In the genomic region with DNA sequence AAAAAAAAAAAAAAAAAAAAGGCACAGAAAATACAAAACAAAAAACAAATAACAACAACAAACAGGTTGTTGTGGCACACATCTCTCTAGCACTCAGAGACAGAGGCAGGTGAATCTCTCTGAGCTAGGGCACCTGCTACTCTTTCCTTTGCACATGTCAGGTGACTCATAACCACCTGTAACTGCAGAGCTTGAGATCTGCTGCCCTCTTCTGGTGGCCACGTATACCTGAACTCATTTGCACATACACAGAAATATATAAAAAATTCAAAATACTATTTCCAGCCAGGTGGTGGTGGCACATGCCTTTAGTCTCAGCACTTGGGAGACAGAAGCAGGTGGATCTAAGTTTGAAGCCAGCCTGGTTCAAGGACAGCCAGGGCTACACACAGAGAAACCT, we compare ENCODE assay signal across 13 mouse cellular contexts. TPM values are rescaled to one million over a fixed set of nuclear protein-coding genes. Genes with fewer than 3 reads are reported as not detected.
DNase-seq lines count a peak whose midpoint lies in the region; ATAC-seq and TF ChIP-seq lines count a peak whose summit lies in the region.
"Had no signal": no experiment of that assay in that cellular context is flagged by ENCODE, and none has a peak within 500 bp of the region (broad histone marks: within the 10 kb centered on the region; RNA-seq: fewer than 3 reads in every experiment).

No protein-coding gene starts in this region.

- H3K9ac ChIP-seq in liver, postnatal 0 days (replicated peaks): no peak overlapping the region
- H3K9ac ChIP-seq in liver, embryonic 12.5 days: no peak overlapping the region
- H3K9ac ChIP-seq in ES-Bruce4 (ENCODE audit: low read depth, poor library complexity, severe bottlenecking): no peak overlapping the region

- 97% methylated on average over 1 of the region's 1 CpGs for WGBS in liver, postnatal 0 days (ENCODE audit: insufficient replicate concordance)
- 71% methylated on average over 1 of the region's 1 CpGs for WGBS in liver, embryonic 12.5 days (ENCODE audit: insufficient replicate concordance)
- 93% methylated on average over 1 of the region's 1 CpGs for WGBS in embryonic facial prominence, embryonic 10.5 days

- no peak for TF ChIP-seq EP300 in liver, postnatal 0 days (IDR thresholded peaks at IDR 0.05; ENCODE audit: low read depth)
- TF ChIP-seq EP300 in ES-Bruce4 (IDR thresholded peaks at IDR 0.05; ENCODE audit: insufficient read depth, low read depth, low read length): no peak

- H3K4me2 ChIP-seq in liver, postnatal 0 days (ENCODE audit: low read depth, low read length): no peak overlapping the region
- H3K4me2 ChIP-seq in liver, embryonic 12.5 days: no peak overlapping the region

- peak; percentile 16 for DNase-seq in embryo, embryonic 11.5 days (ENCODE audit: low read depth, low spot score)
- no peak for DNase-seq in embryo, embryonic 10 days (ENCODE audit: low spot score)
- no peak for DNase-seq in liver, postnatal 0 days
- peak; percentile 37 for DNase-seq in brain, embryonic 14.5 days (ENCODE audit: low read depth)
- no peak for DNase-seq in embryonic facial prominence, embryonic 10.5 days (ENCODE audit: low spot score)
- DNase-seq: adrenal gland, postnatal 25 days; heart, postnatal 4 days; kidney, postnatal 25 days; lung, postnatal 4 days; retina, postnatal 1 day had no signal

- H3K36me3 ChIP-seq in liver, postnatal 0 days (replicated peaks; ENCODE audit: insufficient read depth, low read length): no peaks in the 10 kb centered on the region
- no peaks in the 10 kb centered on the region for H3K36me3 ChIP-seq in liver, embryonic 12.5 days
- H3K36me3 ChIP-seq in ES-Bruce4 (ENCODE audit: control insufficient read depth, insufficient read depth, low read length, poor library complexity, severe bottlenecking): peaks cover 55% of the 10 kb centered on the region
- H3K36me3 ChIP-seq in embryonic facial prominence, embryonic 10.5 days (replicated peaks): peaks cover 31% of the 10 kb centered on the region

- TF ChIP-seq CTCF in liver, postnatal 0 days (IDR thresholded peaks at IDR 0.05; ENCODE audit: low read depth): peak; percentile 45
- peak; percentile 33 for TF ChIP-seq CTCF in ES-Bruce4 (IDR thresholded peaks at IDR 0.05; ENCODE audit: low read depth, low read length)
- peak; percentile 22; the same call in 1 of the 2 replicates for TF ChIP-seq CTCF in brain, embryonic 14.5 days (IDR thresholded peaks at IDR 0.05; ENCODE audit: borderline replicate concordance, extremely low read depth, insufficient read depth, insufficient read length)

- no peak for TF ChIP-seq POLR2A in ES-Bruce4 (IDR thresholded peaks at IDR 0.05; ENCODE audit: insufficient read depth, low read length)
- TF ChIP-seq POLR2A in brain, embryonic 14.5 days (IDR thresholded peaks at IDR 0.05; ENCODE audit: borderline replicate concordance, extremely low read depth, insufficient read depth, insufficient read length, poor library complexity, severe bottlenecking): no peak

- no peak overlapping the region for H3K27ac ChIP-seq in liver, postnatal 0 days (ENCODE audit: low read depth)
- H3K27ac ChIP-seq in liver, embryonic 12.5 days: no peak overlapping the region
- H3K27ac ChIP-seq in ES-Bruce4 (ENCODE audit: insufficient read depth, low read length): no peak overlapping the region
- H3K27ac ChIP-seq in embryonic facial prominence, embryonic 10.5 days (replicated peaks): no peak overlapping the region

- H3K9me3 ChIP-seq in liver, postnatal 0 days (ENCODE audit: low read length): 0 out of 2 replicates have a peak, but pooled peaks cover 3% of the 10 kb centered on the region
- H3K9me3 ChIP-seq in liver, embryonic 12.5 days (replicated peaks): no peaks in the 10 kb centered on the region; the same call in 1 of the 2 replicates
- no peaks in the 10 kb centered on the region for H3K9me3 ChIP-seq in ES-Bruce4 (replicated peaks; ENCODE audit: control insufficient read depth, insufficient read depth, low read length, poor library complexity, severe bottlenecking)
- peaks cover 4% of the 10 kb centered on the region for H3K9me3 ChIP-seq in embryonic facial prominence, embryonic 10.5 days

- H3K4me3 ChIP-seq in liver, postnatal 0 days (ENCODE audit: low read depth, low read length): no peak overlapping the region
- H3K4me3 ChIP-seq in liver, embryonic 12.5 days: no peak overlapping the region
- H3K4me3 ChIP-seq in ES-Bruce4 (ENCODE audit: low read depth, low read length): no peak overlapping the region
- H3K4me3 ChIP-seq in embryonic facial prominence, embryonic 10.5 days: no peak overlapping the region

- no peaks in the 10 kb centered on the region for H3K27me3 ChIP-seq in liver, postnatal 0 days (ENCODE audit: insufficient read depth, low read length)
- peaks cover 9% of the 10 kb centered on the region; the same call in 1 of the 2 replicates for H3K27me3 ChIP-seq in liver, embryonic 12.5 days (replicated peaks)
- no peaks in the 10 kb centered on the region for H3K27me3 ChIP-seq in ES-Bruce4 (ENCODE audit: control insufficient read depth, insufficient read depth, low read length, poor library complexity, severe bottlenecking)
- peaks cover 11% of the 10 kb centered on the region for H3K27me3 ChIP-seq in embryonic facial prominence, embryonic 10.5 days (replicated peaks; ENCODE audit: low read depth, poor library complexity, severe bottlenecking)

- peaks cover 8% of the 10 kb centered on the region; the same call in 1 of the 2 replicates for H3K4me1 ChIP-seq in liver, postnatal 0 days (ENCODE audit: insufficient read depth)
- peaks cover 20% of the 10 kb centered on the region for H3K4me1 ChIP-seq in liver, embryonic 12.5 days
- H3K4me1 ChIP-seq in ES-Bruce4 (ENCODE audit: control insufficient read depth, insufficient read depth, low read length): peaks cover 2% of the 10 kb centered on the region
- H3K4me1 ChIP-seq in embryonic facial prominence, embryonic 10.5 days: peaks cover 32% of the 10 kb centered on the region

- ATAC-seq in liver, postnatal 0 days: no peak
- ATAC-seq in liver, embryonic 12.5 days: no peak
- no peak for ATAC-seq in monocyte, adult 5-6 weeks (replicated peaks; ENCODE audit: insufficient number of reproducible peaks, low FRiP score, low TSS enrichment, poor library complexity, severe bottlenecking)

RNA-seq across cellular contexts. Expression of gene Tet1, which starts 46.4 kb away (rescaled TPM):
- polyA plus RNA-seq in liver, postnatal 0 days (2015; fragmentation: Nextera tagmentation; extraction: Ambion mirVana): 0.97 and 0.99 TPM in 2 replicates
- polyA plus RNA-seq in liver, embryonic 12.5 days (2016; fragmentation: Nextera tagmentation; extraction: Ambion mirVana): 3.6 and 4.6 TPM in 2 replicates
- polyA plus RNA-seq in ES-Bruce4 (2011; ENCODE audit: insufficient read depth, insufficient read length, low read depth, missing spikeins): 231 and 239 TPM in 2 replicates
- 7.1 and 10.1 TPM in 2 replicates for polyA plus RNA-seq in brain, embryonic 14.5 days (2012; rRNA removed)
- 28.9 and 34.5 TPM in 2 replicates for polyA plus RNA-seq in embryonic facial prominence, embryonic 10.5 days (2016; fragmentation: Nextera tagmentation; extraction: Ambion mirVana)
- 0.10 to 3.2 TPM (median 0.85 TPM) in 3 replicates for total RNA-seq in monocyte, adult 5-6 weeks (2017)

RNA-seq across cellular contexts. Expression of gene Slc25a16, which starts 58.0 kb away (rescaled TPM):
- polyA plus RNA-seq in liver, postnatal 0 days (2015; fragmentation: Nextera tagmentation; extraction: Ambion mirVana): 13.9 and 14.3 TPM in 2 replicates
- 11.9 and 12.4 TPM in 2 replicates for polyA plus RNA-seq in liver, embryonic 12.5 days (2016; fragmentation: Nextera tagmentation; extraction: Ambion mirVana)
- polyA plus RNA-seq in ES-Bruce4 (2011; ENCODE audit: insufficient read depth, insufficient read length, low read depth, missing spikeins): 11.3 and 11.6 TPM in 2 replicates
- 16.2 and 16.8 TPM in 2 replicates for polyA plus RNA-seq in brain, embryonic 14.5 days (2012; rRNA removed)
- 8.1 and 9.4 TPM in 2 replicates for polyA plus RNA-seq in embryonic facial prominence, embryonic 10.5 days (2016; fragmentation: Nextera tagmentation; extraction: Ambion mirVana)
- 19.2 to 25.3 TPM (median 20.8 TPM) in 3 replicates for total RNA-seq in monocyte, adult 5-6 weeks (2017)

Comparison
In these comparisons a context has a peak if more than half of its experiments do, and no peak if none do; other contexts are left out.
1. DNase-seq: peak in embryo, embryonic 11.5 days (single experiment) and brain, embryonic 14.5 days (single experiment); none in embryo, embryonic 10 days (single experiment), liver, postnatal 0 days (single experiment) and embryonic facial prominence, embryonic 10.5 days (single experiment).
2. Peak in every context shown above with its lines, with median percentiles within 50 percentile points of each other: CTCF ChIP-seq.